19 mouse cellular contexts compared by ENCODE assay signal in genomic region chr16:35711004-35711403, GRCm38 (mm10). TPM values are rescaled to one million over a fixed set of nuclear protein-coding genes. Genes with fewer than 3 reads are reported as not detected.
DNase-seq lines count a peak whose midpoint lies in the region; TF ChIP-seq lines count a peak whose summit lies in the region.
"Had no signal": no experiment of that assay in that cellular context is flagged by ENCODE, and none has a peak within 500 bp of the region (broad histone marks: within the 10 kb centered on the region; RNA-seq: fewer than 3 reads in every experiment).

No protein-coding gene starts in this region.

- H3K27ac ChIP-seq in layer of hippocampus, adult 2 months, result peak overlapping the region; percentile 40; the same call in 1 of the 2 replicates
- H3K27ac ChIP-seq: embryonic facial prominence, embryonic 15.5 days; heart, embryonic 15.5 days; hindbrain, embryonic 15.5 days; kidney, embryonic 15.5 days; limb, embryonic 15.5 days; liver, embryonic 15.5 days; macrophage had no signal

- intact Hi-C loops in heart, postnatal 36 days (cut with DNase I), result no loop called here

- H3K4me3 ChIP-seq in layer of hippocampus, adult 2 months, result no peak overlapping the region
- H3K4me3 ChIP-seq: embryonic facial prominence, embryonic 15.5 days; heart, embryonic 15.5 days; hindbrain, embryonic 15.5 days; kidney, embryonic 15.5 days; limb, embryonic 15.5 days; liver, embryonic 15.5 days had no signal

- TF ChIP-seq CTCF in layer of hippocampus, adult 2 months (conservative IDR thresholded peaks at IDR 0.05), result no peak
- TF ChIP-seq CTCF in brain, embryonic 14.5 days (IDR thresholded peaks at IDR 0.05; ENCODE audit: borderline replicate concordance, extremely low read depth, insufficient read depth, insufficient read length), result no peak

- TF ChIP-seq POLR2A in brain, embryonic 14.5 days (IDR thresholded peaks at IDR 0.05; ENCODE audit: borderline replicate concordance, extremely low read depth, insufficient read depth, insufficient read length, poor library complexity, severe bottlenecking), result no peak

- peak; percentile 16 for DNase-seq in embryo, embryonic 10 days (ENCODE audit: low spot score)
- no peak for DNase-seq in embryo, embryonic 10.5 days (ENCODE audit: low spot score)
- DNase-seq in heart, adult 18-20 months, result peak; percentile 28 to 33
- DNase-seq in heart, postnatal 36 days, result no peak
- DNase-seq in layer of hippocampus, adult 2 months (ENCODE audit: low spot score in 2 of 2), result peak in 1 of 2 experiments; percentile 18
- no peak for DNase-seq in layer of hippocampus, postnatal 10 days (ENCODE audit: low spot score in 2 of 2)
- peak; percentile 66 for DNase-seq in brain, embryonic 14.5 days (ENCODE audit: low read depth)
- no peak for DNase-seq in kidney, adult 9 months
- DNase-seq: adrenal gland, adult 8-10 months; cerebellum, adult 9-11 months; kidney, postnatal 4 days; thymus, postnatal 25 days had no signal

RNA-seq across cellular contexts. Expression of gene Dirc2, which starts 58.2 kb away (rescaled TPM):
- 10 to 100 TPM; 56.4 to 59.9 TPM for total RNA-seq in heart, adult 18-20 months (2021)
- 10 to 100 TPM; 64.2 to 70.4 TPM for total RNA-seq in heart, postnatal 36 days (2021)
- total RNA-seq in layer of hippocampus, adult 2 months (2021), result 10 to 100 TPM; 66.3 to 69.1 TPM
- total RNA-seq in layer of hippocampus, postnatal 10 days (2021), result 10 to 100 TPM; 89.2 to 93.1 TPM
- polyA plus RNA-seq in brain, embryonic 14.5 days (2012; rRNA removed), result 55.4 and 58.2 TPM in 2 replicates

RNA-seq across cellular contexts. Expression of gene Hspbap1, which starts 59.2 kb away (rescaled TPM):
- total RNA-seq in heart, adult 18-20 months (2021), result 1 to 10 TPM; 2.4 to 3.2 TPM
- total RNA-seq in heart, postnatal 36 days (2021), result 1 to 10 TPM; 2.8 to 3.0 TPM
- 1 to 10 TPM; 5.9 to 6.0 TPM for total RNA-seq in layer of hippocampus, adult 2 months (2021)
- 1 to 10 TPM; 6.8 TPM for total RNA-seq in layer of hippocampus, postnatal 10 days (2021)
- 14.5 and 16.9 TPM in 2 replicates for polyA plus RNA-seq in brain, embryonic 14.5 days (2012; rRNA removed)

Comparison
In these comparisons a context has a peak if more than half of its experiments do, and no peak if none do; other contexts are left out.
1. DNase-seq: peak in embryo, embryonic 10 days (single experiment), heart, adult 18-20 months (2 of 2) and brain, embryonic 14.5 days (single experiment); none in embryo, embryonic 10.5 days (single experiment), heart, postnatal 36 days (0 of 2), layer of hippocampus, postnatal 10 days (0 of 2) and kidney, adult 9 months (single experiment).